Mouse (Mus musculus) urinary bladder, adult 18-20 months (tissue): ENCODE measurements around the gene Ascc3.

ENCODE experiments used
- DNase-seq, 2 experiments: peaks; one replicate each; pipeline ENCODE4 v3.0.0; 2022; ENCODE audit warnings: low spot score in 2 of 2, mixed read lengths in 2 of 2

The Ascc3 gene

DNA sequence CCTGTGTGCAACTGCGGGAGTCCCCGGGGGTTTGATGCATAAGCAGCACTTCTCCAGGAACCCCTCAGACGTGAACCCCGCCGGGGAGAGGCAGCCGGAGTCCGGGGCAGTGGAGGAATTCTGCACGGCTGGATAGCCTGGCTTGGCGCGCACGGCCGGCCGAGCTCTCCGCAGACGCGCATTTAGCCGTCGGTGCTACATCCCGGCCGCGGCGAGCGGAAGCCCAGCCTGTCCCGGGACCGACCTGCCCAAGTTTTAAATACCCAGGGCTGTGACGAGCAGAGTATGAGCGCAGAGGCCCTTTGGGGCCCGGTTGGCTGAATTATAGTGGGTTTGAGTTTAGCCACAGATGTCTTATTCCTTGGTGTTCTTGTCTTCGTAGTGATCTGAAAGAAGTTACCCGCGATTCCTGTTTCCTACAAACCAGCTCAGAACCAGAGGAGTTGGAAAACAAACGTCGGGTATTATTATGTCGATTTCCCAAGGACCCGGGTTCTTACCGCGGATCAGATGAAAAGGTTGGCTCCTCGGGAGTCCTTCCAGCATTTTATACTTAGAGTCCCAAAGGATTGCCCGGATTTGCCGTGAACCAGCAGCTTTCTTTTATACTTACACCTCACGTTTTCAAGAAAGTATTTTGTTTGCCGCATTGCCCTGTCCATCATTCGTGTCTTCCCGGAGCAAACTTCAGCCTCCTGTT is 302.8 kb downstream of the Ascc3 start:
- DNase-seq, result no peak

DNA sequence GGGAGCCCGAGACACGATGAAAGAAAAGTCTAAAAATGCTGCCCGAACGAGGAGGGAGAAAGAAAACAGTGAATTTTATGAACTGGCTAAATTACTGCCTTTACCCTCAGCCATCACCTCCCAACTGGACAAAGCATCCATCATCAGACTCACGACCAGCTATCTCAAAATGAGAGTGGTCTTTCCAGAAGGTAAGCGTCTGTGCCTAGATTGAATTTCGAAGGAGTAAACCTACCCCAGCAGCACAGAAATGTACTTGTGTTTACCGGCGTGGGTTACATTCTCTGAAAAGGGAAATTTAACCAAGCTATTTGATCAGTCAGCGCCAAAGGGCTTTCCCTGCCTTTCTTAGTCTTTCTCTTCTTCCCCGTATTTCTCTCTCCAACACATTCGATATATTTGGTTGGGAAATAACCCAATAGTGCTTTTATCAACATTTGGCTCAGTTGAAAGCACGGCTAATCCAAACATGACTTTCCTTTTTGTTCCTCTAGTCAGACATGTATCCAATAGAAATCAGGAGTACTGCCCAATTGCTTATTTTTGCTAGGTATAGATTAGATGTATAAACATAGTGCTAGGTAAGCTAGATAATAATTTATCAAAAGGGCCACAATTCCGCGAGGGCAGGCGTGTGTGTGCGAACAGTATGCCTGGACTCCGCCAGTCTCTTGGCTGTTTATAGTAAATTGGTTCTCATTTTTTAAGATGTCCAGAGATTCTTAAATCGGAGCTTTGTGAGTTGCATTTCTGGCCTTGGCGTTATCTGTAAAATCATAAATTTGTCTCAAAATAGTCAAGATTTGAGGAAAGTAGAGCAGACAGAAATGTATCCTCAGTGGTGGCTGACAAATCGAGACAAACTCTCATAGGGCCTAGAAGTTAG is 303.7 kb downstream of the Ascc3 start:
- no peak for DNase-seq

DNA sequence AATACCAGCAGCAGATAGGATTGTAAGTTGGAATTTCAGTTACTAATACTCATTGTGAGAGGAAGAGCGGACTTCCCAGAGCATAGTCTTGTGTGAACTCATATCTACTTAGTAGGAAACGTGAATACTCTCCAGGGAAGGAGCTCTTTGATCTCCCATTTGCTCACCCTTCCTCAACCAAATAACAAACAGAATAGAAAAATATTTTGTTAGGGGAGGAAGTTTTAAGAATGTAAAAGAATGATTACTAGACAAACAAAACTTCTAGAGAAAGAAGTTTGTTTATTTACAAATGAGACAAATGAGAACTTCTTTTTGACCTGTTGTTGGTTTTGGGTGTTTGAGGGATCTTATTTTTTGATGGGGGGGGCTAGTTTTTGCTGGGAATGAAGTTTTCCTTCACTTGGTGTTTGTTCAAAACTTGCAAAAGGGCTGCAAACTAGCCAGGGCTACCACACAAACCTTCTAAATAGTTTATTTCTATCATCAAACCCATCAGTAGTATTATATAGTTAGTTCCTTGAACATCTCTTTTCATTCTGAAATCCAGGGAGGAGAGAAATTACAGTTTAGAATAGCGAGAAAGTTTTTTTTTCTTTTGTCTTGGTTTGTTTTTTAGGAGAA is 304.4 kb downstream of the Ascc3 start:
- no peak for DNase-seq

DNA sequence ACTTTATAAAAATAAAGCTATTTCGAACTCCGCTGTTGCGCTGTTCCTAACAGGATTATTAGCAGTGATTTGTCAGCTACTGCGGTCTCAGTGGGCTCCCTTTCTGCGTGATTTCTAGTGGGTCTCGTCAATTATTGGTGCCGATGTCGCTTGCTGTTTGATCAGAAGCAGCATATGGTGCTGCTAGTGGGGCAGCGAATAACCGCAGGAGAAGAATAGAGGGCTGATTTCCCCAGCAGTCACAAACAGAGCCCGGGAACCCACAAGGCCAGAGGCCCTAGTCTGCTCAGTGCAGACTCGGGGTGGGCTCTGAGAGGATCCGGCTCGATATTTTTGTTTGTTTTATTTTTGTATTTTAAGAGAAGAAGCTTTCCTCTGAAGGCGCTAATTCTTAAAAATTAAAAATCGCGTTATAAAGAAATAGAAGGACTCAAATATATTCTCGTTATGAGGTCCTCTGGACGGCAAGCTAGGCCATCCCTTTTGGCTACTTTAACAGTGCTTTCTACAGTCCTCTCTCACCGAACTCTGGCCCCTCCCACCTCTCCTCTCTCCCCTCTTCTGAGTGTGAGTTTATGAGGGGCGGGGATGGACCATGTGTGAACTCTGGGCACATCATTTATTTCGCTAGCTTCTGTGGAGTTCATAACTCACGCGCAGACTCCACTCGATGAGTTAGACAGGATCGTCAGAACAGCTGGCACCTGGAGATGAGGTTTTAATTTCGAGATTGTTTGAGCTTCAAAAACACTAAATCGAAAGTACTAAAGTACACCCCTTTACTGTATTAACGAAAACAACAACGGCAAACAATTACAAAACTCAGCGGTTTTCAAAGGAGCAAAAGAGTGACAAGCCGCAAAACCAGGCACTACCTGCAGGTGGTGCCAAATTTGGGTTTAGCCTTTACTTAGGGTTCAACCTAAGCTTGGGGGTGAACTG is 305.3 kb downstream of the Ascc3 start:
- DNase-seq, result no peak

DNA sequence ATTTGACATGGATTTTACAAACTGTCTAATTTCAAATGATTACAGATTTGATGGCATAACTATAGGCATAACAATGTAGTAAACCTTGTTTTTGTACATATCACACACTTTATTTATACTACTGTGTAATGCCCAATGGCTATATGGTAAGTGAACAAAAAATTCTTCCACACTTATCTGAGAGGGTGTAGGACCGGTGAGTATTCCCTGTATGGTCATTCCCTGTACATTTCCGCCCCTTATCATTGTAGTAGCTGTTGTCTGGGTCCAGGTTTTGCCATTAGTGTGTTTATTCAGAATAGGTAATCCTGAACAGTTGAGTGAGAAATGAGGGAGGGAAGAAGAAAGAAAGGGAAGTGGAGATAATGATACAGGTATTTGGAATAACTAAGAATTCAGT is 306.2 kb downstream of the Ascc3 start:
- DNase-seq, result no peak

DNA sequence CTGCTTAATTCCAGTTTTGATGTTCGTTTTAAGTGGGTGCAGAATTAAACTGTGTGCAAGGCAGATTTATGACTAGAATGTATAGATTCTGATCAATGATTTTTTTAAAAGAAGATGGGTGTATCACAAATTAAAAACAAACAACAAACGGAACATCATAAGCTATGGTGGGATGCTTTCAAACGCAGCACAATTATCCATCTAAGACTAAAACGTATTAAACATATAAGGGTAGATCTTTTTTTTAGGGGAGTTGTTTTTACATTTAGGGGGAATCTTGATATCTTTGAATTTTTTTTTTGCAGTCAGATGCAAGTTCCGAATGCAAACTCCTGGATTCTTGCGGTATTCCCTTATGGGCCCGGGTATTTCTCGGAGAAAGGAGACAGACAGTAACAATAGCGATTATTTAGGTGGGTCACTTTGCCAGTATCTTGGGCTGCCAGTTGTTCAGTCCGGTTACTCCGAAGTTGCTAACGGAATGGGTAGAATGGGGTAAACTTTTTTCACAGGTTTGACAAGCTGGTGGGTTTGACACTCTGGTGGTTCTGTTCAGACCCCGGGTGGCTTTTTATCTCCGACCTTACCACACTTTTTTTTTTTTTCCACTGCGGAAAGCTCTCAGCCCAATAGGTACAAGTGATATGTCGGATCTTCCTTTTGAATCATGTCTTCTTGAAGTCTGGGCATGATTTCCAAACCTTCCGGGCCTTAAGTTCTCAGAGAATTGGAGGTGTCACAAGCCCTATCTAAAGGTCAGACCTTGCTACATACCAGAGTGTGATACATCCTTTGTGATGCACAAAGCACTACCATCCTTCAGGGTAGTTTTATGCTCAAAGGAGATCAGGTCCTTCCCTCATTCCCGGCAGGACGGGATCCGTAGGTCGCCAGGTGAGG is 307.6 kb downstream of the Ascc3 start:
- no peak for DNase-seq
